Mouse (Mus musculus) kidney, embryonic 14.5 days (tissue): ENCODE results near the gene Slc35f5. TPM values are rescaled to one million over a fixed set of nuclear protein-coding genes. Genes with fewer than 3 reads are reported as not detected.
"Not testable (repeated sequence)": the region's sequence is repeated elsewhere in the genome, so short reads cannot be mapped to it uniquely, and the experiment has no call there.

ENCODE experiments used
- ATAC-seq: fragments of 200-750 bp; cut with Nextera tagmentation; 2 replicates; pipeline ENCODE4 v1.8.0; 2017; ENCODE audit warnings: moderate number of reproducible peaks, mild to moderate bottlenecking, moderate TSS enrichment, moderate library complexity; ENCODE audit not compliant: low FRiP score, low TSS enrichment
- H3K27ac ChIP-seq: fragments of 300-500 bp; sonication (generic); 2 replicates; pipeline ENCODE4 v1.5.1; 2014; ENCODE audit warnings: low read depth, mild to moderate bottlenecking, low read length, moderate library complexity, mixed read lengths
- H3K27me3 ChIP-seq: fragments of 300-500 bp; sonication (generic); 2 replicates; pipeline ENCODE4 v1.6.1; 2014; ENCODE audit warnings: mild to moderate bottlenecking, low read length; ENCODE audit not compliant: control insufficient read depth, insufficient read depth
- H3K36me3 ChIP-seq: fragments of 300-500 bp; sonication (generic); 2 replicates; pipeline ENCODE4 v1.6.1; 2014; ENCODE audit warnings: low read length, mixed read lengths; ENCODE audit not compliant: control insufficient read depth, insufficient read depth
- H3K4me1 ChIP-seq: fragments of 300-500 bp; sonication (generic); 2 replicates; pipeline ENCODE4 v1.6.1; 2014; ENCODE audit warnings: low read length, mixed read lengths; ENCODE audit not compliant: control insufficient read depth, insufficient read depth
- H3K4me2 ChIP-seq: fragments of 300-500 bp; sonication (generic); replicated peaks from 2 replicates; pipeline ENCODE4 v1.6.1; 2014; ENCODE audit warnings: low read depth, mild to moderate bottlenecking, low read length
- H3K4me3 ChIP-seq: fragments of 300-500 bp; sonication (generic); 2 replicates; pipeline ENCODE4 v1.5.1; 2014; ENCODE audit warnings: mild to moderate bottlenecking, low read length
- H3K9ac ChIP-seq: fragments of 300-500 bp; sonication (generic); 2 replicates; pipeline ENCODE4 v1.6.1; 2014; ENCODE audit warnings: low read depth, mild to moderate bottlenecking, low read length, moderate library complexity
- H3K9me3 ChIP-seq: fragments of 300-500 bp; sonication (generic); 2 replicates; pipeline ENCODE4 v1.6.1; 2016; ENCODE audit warnings: low read length; ENCODE audit not compliant: control insufficient read depth
- WGBS: fragments of 180-500 bp; shearing (Covaris S2); extraction: QIAGEN DNeasy Blood & Tissue Kit; methylation state at CpG from one replicate; pipeline ENCODE4 v1.1.7; 2014; 5-methylcytosine and 5-hydroxymethylcytosine counted together
- polyA plus RNA-seq: library from polyadenylated mRNA; unstranded; fragments of >200 nt; fragmentation: Nextera tagmentation; extraction: Ambion mirVana; gene quantifications from 2 replicates; pipeline ENCODE4 v1.2.1, GENCODE M21; 2014

Gene Slc35f5
- 30.0 and 47.7 TPM in 2 replicates for polyA plus RNA-seq

GRCm38 (mm10) chr1:125560259-125561192 is at the start of gene Slc35f5:
Gene Slc35f5, plus strand, starts transcription at chr1:125560595.
- ATAC-seq = peak; percentile 97
- Histone ChIP-seq H3K9ac (peak within 1 kb of the TSS; percentile 93), H3K27ac (peak within 1 kb of the TSS; percentile 95), H3K9me3 (no peaks in the 10 kb centered on the region), H3K4me2 (peak within 1 kb of the TSS; percentile 54), H3K4me3 (peak within 1 kb of the TSS; percentile 71), H3K4me1 (no peaks in the 10 kb centered on the region), H3K27me3 (no peaks in the 10 kb centered on the region), H3K36me3 (no peaks in the 10 kb centered on the region; the same call in 1 of the 2 replicates)
- WGBS = under 1% methylated on average over 59 of the region's 61 CpGs

GRCm38 (mm10) chr1:125514706-125515105 is 45.7 kb upstream of the Slc35f5 start:
- Histone ChIP-seq H3K27me3 (no peaks in the 10 kb centered on the region), H3K4me2 (no peak overlapping the region), H3K36me3 (no peaks in the 10 kb centered on the region), H3K4me1 (no peaks in the 10 kb centered on the region), H3K9me3 (no peaks in the 10 kb centered on the region), H3K9ac (no peak overlapping the region), H3K27ac (no peak overlapping the region), H3K4me3 (no peak overlapping the region)
- WGBS = 96% methylated on average over 5 of the region's 5 CpGs
- ATAC-seq = no peak

GRCm38 (mm10) chr1:125516910-125517659 is 43.3 kb upstream of the Slc35f5 start:
- no peaks in the 10 kb centered on the region for H3K27me3 ChIP-seq
- no peaks in the 10 kb centered on the region for H3K4me1 ChIP-seq
- no peak overlapping the region for H3K4me2 ChIP-seq
- no peak overlapping the region for H3K4me3 ChIP-seq
- H3K9ac ChIP-seq = no peak overlapping the region
- no peaks in the 10 kb centered on the region for H3K36me3 ChIP-seq
- no peaks in the 10 kb centered on the region for H3K9me3 ChIP-seq
- no peak overlapping the region for H3K27ac ChIP-seq
- WGBS = 67% methylated on average over 7 of the region's 7 CpGs
- ATAC-seq = no peak

GRCm38 (mm10) chr1:125519107-125519611 is 41.2 kb upstream of the Slc35f5 start:
- Histone ChIP-seq H3K4me3 (no peak overlapping the region), H3K36me3 (no peaks in the 10 kb centered on the region), H3K9me3 (no peaks in the 10 kb centered on the region), H3K9ac (no peak overlapping the region), H3K27me3 (no peaks in the 10 kb centered on the region), H3K4me2 (no peak overlapping the region), H3K4me1 (no peaks in the 10 kb centered on the region), H3K27ac (no peak overlapping the region)
- ATAC-seq = no peak
- 69% methylated on average over 5 of the region's 5 CpGs for WGBS

- no peak for ATAC-seq
- WGBS = 44% methylated on average over 7 of the region's 7 CpGs
- Histone ChIP-seq H3K4me3 (no peak overlapping the region), H3K36me3 (no peaks in the 10 kb centered on the region), H3K4me2 (no peak overlapping the region), H3K27ac (no peak overlapping the region), H3K9ac (no peak overlapping the region), H3K9me3 (no peaks in the 10 kb centered on the region), H3K27me3 (no peaks in the 10 kb centered on the region), H3K4me1 (no peaks in the 10 kb centered on the region)
Measured at GRCm38 (mm10) chr1:125525965-125526665, 34.3 kb upstream of the Slc35f5 start.

- H3K9me3 ChIP-seq = no peaks in the 10 kb centered on the region
- no peak overlapping the region for H3K27ac ChIP-seq
- ATAC-seq = no peak
- no peaks in the 10 kb centered on the region for H3K36me3 ChIP-seq
- H3K4me2 ChIP-seq = no peak overlapping the region
- no peaks in the 10 kb centered on the region for H3K4me1 ChIP-seq
- WGBS = 86% methylated on average over 1 of the region's 1 CpGs
- H3K27me3 ChIP-seq = no peaks in the 10 kb centered on the region
- no peak overlapping the region for H3K4me3 ChIP-seq
- no peak overlapping the region for H3K9ac ChIP-seq
Measured at GRCm38 (mm10) chr1:125526666-125527004, 33.8 kb upstream of the Slc35f5 start.

- no peak overlapping the region for H3K4me2 ChIP-seq
- H3K27me3 ChIP-seq = no peaks in the 10 kb centered on the region
- H3K9me3 ChIP-seq = no peaks in the 10 kb centered on the region
- no peak overlapping the region for H3K4me3 ChIP-seq
- H3K36me3 ChIP-seq = no peaks in the 10 kb centered on the region
- 79% methylated on average over 3 of the region's 3 CpGs for WGBS
- no peak for ATAC-seq
- H3K4me1 ChIP-seq = no peaks in the 10 kb centered on the region
- no peak overlapping the region for H3K9ac ChIP-seq
- H3K27ac ChIP-seq = no peak overlapping the region
Measured at GRCm38 (mm10) chr1:125527364-125527763, 33.0 kb upstream of the Slc35f5 start.

GRCm38 (mm10) chr1:125533180-125533912 is 27.0 kb upstream of the Slc35f5 start:
- not testable (repeated sequence) for H3K4me2 ChIP-seq, ATAC-seq, H3K9ac ChIP-seq, H3K4me1 ChIP-seq, H3K9me3 ChIP-seq, H3K27ac ChIP-seq, H3K4me3 ChIP-seq, H3K27me3 ChIP-seq, H3K36me3 ChIP-seq
- WGBS = 78% methylated on average over 10 of the region's 10 CpGs
